Mouse (Mus musculus) liver, embryonic 18 days (tissue): ENCODE results near the gene Sumo1. TPM values are rescaled to one million over a fixed set of nuclear protein-coding genes. Genes with fewer than 3 reads are reported as not detected.

ENCODE experiments used
- polyA plus RNA-seq: library from polyadenylated mRNA; depleted of rRNA; stranded (reverse); fragments of >200 nt; gene quantifications from 2 replicates; pipeline ENCODE4 v1.2.3, GENCODE M21; 2012; rRNA removed

Gene Sumo1
- 34.5 and 37.4 TPM in 2 replicates for polyA plus RNA-seq

DNA sequence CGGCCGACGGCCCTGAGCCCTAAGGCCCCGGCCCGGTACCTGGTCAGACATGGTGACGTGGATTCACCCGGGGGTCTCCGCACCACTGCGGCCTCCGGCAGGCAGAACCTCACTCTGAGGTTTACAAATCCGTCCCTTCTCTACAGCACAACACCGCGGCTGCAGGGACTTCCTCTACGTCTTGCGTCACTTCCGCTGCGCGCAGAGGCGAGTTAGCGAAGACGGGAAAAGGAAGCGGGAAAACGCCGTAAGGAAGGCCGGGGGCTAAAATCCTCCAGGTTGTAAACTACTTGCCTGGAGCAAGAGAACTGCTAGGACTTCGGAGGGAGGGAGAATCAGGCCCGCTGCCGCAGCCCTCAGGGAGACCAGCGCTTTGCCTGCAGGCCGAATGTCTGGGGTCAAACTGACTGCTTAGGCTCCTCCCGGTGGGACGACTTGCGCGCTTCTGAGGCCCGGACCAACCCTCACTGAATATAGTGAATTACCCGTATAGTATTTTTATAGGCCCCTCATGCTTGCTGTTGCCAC lies at the start of gene Sumo1:
Sumo1 (minus strand) TSS at position 194 of the 528 bp plus-strand sequence.

GRCm38 (mm10) chr1:59684819-59685755 lies 14.5 kb upstream of the Sumo1 start, which contains the start of gene Nop58:
Gene Nop58 (plus strand): TSS chr1:59684971.

Other genes with a start within 250 kb of the Sumo1 start
- 1.8 and 2.1 TPM in 2 replicates for gene Fzd7, start 188.4 kb downstream of the Sumo1 start, polyA plus RNA-seq
- gene Gm973, start 154.6 kb downstream of the Sumo1 start, polyA plus RNA-seq = 0.05 TPM in 1 of 2 replicates, not detected in the other
- 45.3 and 45.6 TPM in 2 replicates for gene Nop58, start 14.1 kb upstream of the Sumo1 start, polyA plus RNA-seq
- 1.6 and 1.8 TPM in 2 replicates for gene Bmpr2, start 92.6 kb upstream of the Sumo1 start, polyA plus RNA-seq
- gene Fam117b, start 242.2 kb upstream of the Sumo1 start, polyA plus RNA-seq = 2.4 and 2.8 TPM in 2 replicates